In genomic region chr19:32069598-32069997, GRCm38 (mm10) we compare ENCODE assay signal across 22 mouse cellular contexts. TPM values are rescaled to one million over a fixed set of nuclear protein-coding genes. Genes with fewer than 3 reads are reported as not detected.
DNase-seq lines count a peak whose midpoint lies in the region; ATAC-seq and TF ChIP-seq lines count a peak whose summit lies in the region.
"Had no signal": no experiment of that assay in that cellular context is flagged by ENCODE, and none has a peak within 500 bp of the region (broad histone marks: within the 10 kb centered on the region; RNA-seq: fewer than 3 reads in every experiment).

No protein-coding gene starts in this region.

- 79% methylated on average over 2 of the region's 2 CpGs for WGBS in limb, embryonic 14.5 days
- 88% methylated on average over 2 of the region's 2 CpGs for WGBS in limb, embryonic 10.5 days
- WGBS in intestine, embryonic 16.5 days: 68% methylated on average over 2 of the region's 2 CpGs
- 82% methylated on average over 2 of the region's 2 CpGs for WGBS in hindbrain, embryonic 11.5 days

- ATAC-seq in limb, embryonic 14.5 days (ENCODE audit: low FRiP score, low read depth): no peak
- ATAC-seq in Patski: peak; percentile 63
- peak; percentile 41; the same call in 1 of the 2 replicates for ATAC-seq in intestine, embryonic 16.5 days
- ATAC-seq in hindbrain, embryonic 11.5 days (ENCODE audit: low FRiP score): no peak
- ATAC-seq: inflammation-experienced regulatory T-cells, adult 6 months; midbrain, embryonic 16.5 days had no signal

- POLR2A ChIA-PET in Patski (lab: Charles Lee): no interaction called here

- no peaks in the 10 kb centered on the region for H3K9me3 ChIP-seq in limb, embryonic 14.5 days (ENCODE audit: control insufficient read depth, low read length)
- no peaks in the 10 kb centered on the region for H3K9me3 ChIP-seq in limb, embryonic 10.5 days (replicated peaks)
- H3K9me3 ChIP-seq in intestine, embryonic 16.5 days (ENCODE audit: control insufficient read depth, low read length): no peaks in the 10 kb centered on the region
- no peaks in the 10 kb centered on the region for H3K9me3 ChIP-seq in hindbrain, embryonic 11.5 days (ENCODE audit: control insufficient read depth, low read length)
- H3K9me3 ChIP-seq: hindbrain, embryonic 12.5 days; limb, embryonic 12.5 days; liver, embryonic 15.5 days; megakaryocyte, embryonic 14.5 days had no signal

- no peak overlapping the region for H3K4me3 ChIP-seq in limb, embryonic 14.5 days (replicated peaks; ENCODE audit: low read length)
- H3K4me3 ChIP-seq in limb, embryonic 10.5 days: no peak overlapping the region
- H3K4me3 ChIP-seq in intestine, embryonic 16.5 days (ENCODE audit: low read length): no peak overlapping the region
- H3K4me3 ChIP-seq in hindbrain, embryonic 11.5 days (ENCODE audit: low read depth, low read length): no peak overlapping the region
- H3K4me3 ChIP-seq: hindbrain, embryonic 12.5 days; layer of hippocampus, adult 2 months; limb, embryonic 12.5 days; liver, embryonic 15.5 days; megakaryocyte, embryonic 14.5 days had no signal

- no peak for TF ChIP-seq POLR2A in limb, embryonic 14.5 days (IDR thresholded peaks at IDR 0.05; ENCODE audit: borderline replicate concordance, extremely low read depth, insufficient read depth, insufficient read length)

- H3K4me1 ChIP-seq in limb, embryonic 14.5 days (ENCODE audit: control insufficient read depth, insufficient read depth, low read length): no peaks in the 10 kb centered on the region
- peaks cover 7% of the 10 kb centered on the region for H3K4me1 ChIP-seq in limb, embryonic 10.5 days
- no peaks in the 10 kb centered on the region for H3K4me1 ChIP-seq in intestine, embryonic 16.5 days (ENCODE audit: control insufficient read depth, insufficient read depth, low read length)
- no peaks in the 10 kb centered on the region for H3K4me1 ChIP-seq in hindbrain, embryonic 11.5 days (replicated peaks; ENCODE audit: control insufficient read depth, insufficient read depth, low read length)
- H3K4me1 ChIP-seq: hindbrain, embryonic 12.5 days; liver, embryonic 15.5 days; megakaryocyte, embryonic 14.5 days had no signal

- no peak overlapping the region for H3K9ac ChIP-seq in limb, embryonic 14.5 days (ENCODE audit: low read depth, low read length, severe bottlenecking)
- H3K9ac ChIP-seq in intestine, embryonic 16.5 days (ENCODE audit: low read depth, low read length): no peak overlapping the region
- H3K9ac ChIP-seq in hindbrain, embryonic 11.5 days (ENCODE audit: low read depth, low read length): no peak overlapping the region
- H3K9ac ChIP-seq: hindbrain, embryonic 12.5 days; limb, embryonic 12.5 days; liver, embryonic 15.5 days had no signal

- no peaks in the 10 kb centered on the region for H3K27me3 ChIP-seq in limb, embryonic 14.5 days (ENCODE audit: control insufficient read depth, insufficient read depth, low read length)
- H3K27me3 ChIP-seq in limb, embryonic 10.5 days (ENCODE audit: low read depth, poor library complexity, severe bottlenecking): no peaks in the 10 kb centered on the region
- no peaks in the 10 kb centered on the region for H3K27me3 ChIP-seq in Patski
- no peaks in the 10 kb centered on the region for H3K27me3 ChIP-seq in intestine, embryonic 16.5 days (replicated peaks; ENCODE audit: control insufficient read depth, insufficient read depth, low read length)
- H3K27me3 ChIP-seq in hindbrain, embryonic 11.5 days (ENCODE audit: control insufficient read depth, insufficient read depth, low read length): no peaks in the 10 kb centered on the region
- H3K27me3 ChIP-seq: CH12.LX; hindbrain, embryonic 12.5 days; limb, embryonic 12.5 days; liver, embryonic 15.5 days had no signal

- no peak for TF ChIP-seq CTCF in Patski (IDR thresholded peaks at IDR 0.05)

- in situ Hi-C loops in Patski (cut with MboI; ENCODE audit: low pct_unique_long_range_greater_than_20kb): no loop called here

- peak; percentile 25 for DNase-seq in limb, embryonic 14.5 days (ENCODE audit: low spot score)
- no peak for DNase-seq in limb, embryonic 10.5 days (ENCODE audit: low spot score)
- DNase-seq in Patski (ENCODE audit: low read depth, low spot score): no peak
- DNase-seq in lung, postnatal 36 days: peak; percentile 41
- no peak for DNase-seq in kidney, adult 11 months
- no peak for DNase-seq in hindbrain, embryonic 11.5 days (ENCODE audit: low spot score)
- DNase-seq in ovary, adult 18-20 months (ENCODE audit: low spot score): no peak
- DNase-seq: adrenal gland, postnatal 10 days; cerebellum, adult 11-12 months; cerebellum, postnatal 36 days; spleen, adult 18-20 months; thymus, postnatal 25 days had no signal

- no peaks in the 10 kb centered on the region for H3K36me3 ChIP-seq in limb, embryonic 14.5 days (ENCODE audit: control insufficient read depth, insufficient read depth, low read length)
- no peaks in the 10 kb centered on the region for H3K36me3 ChIP-seq in limb, embryonic 10.5 days
- H3K36me3 ChIP-seq in intestine, embryonic 16.5 days (ENCODE audit: control insufficient read depth, insufficient read depth, low read length): no peaks in the 10 kb centered on the region
- H3K36me3 ChIP-seq in hindbrain, embryonic 11.5 days (ENCODE audit: control insufficient read depth, insufficient read depth, low read length): no peaks in the 10 kb centered on the region
- H3K36me3 ChIP-seq: hindbrain, embryonic 12.5 days; limb, embryonic 12.5 days; liver, embryonic 15.5 days had no signal

- CTCF ChIA-PET in Patski (lab: Charles Lee): no interaction called here

- no peak overlapping the region for H3K4me2 ChIP-seq in limb, embryonic 14.5 days (replicated peaks; ENCODE audit: low read depth, low read length, severe bottlenecking)
- no peak overlapping the region for H3K4me2 ChIP-seq in intestine, embryonic 16.5 days (ENCODE audit: low read depth, low read length)
- H3K4me2 ChIP-seq in hindbrain, embryonic 11.5 days (replicated peaks; ENCODE audit: low read depth, low read length): no peak overlapping the region
- H3K4me2 ChIP-seq: hindbrain, embryonic 12.5 days; limb, embryonic 12.5 days; liver, embryonic 15.5 days had no signal

- H3K27ac ChIP-seq in limb, embryonic 14.5 days (replicated peaks; ENCODE audit: low read depth, low read length): no peak overlapping the region
- H3K27ac ChIP-seq in limb, embryonic 10.5 days: no peak overlapping the region
- H3K27ac ChIP-seq in intestine, embryonic 16.5 days (ENCODE audit: low read length): no peak overlapping the region
- no peak overlapping the region for H3K27ac ChIP-seq in hindbrain, embryonic 11.5 days (ENCODE audit: low read depth, low read length)
- H3K27ac ChIP-seq: hindbrain, embryonic 12.5 days; kidney, postnatal 0 days; layer of hippocampus, adult 2 months; limb, embryonic 12.5 days; liver, embryonic 15.5 days had no signal

RNA-seq across cellular contexts. Expression of gene Asah2, which starts 38.4 kb away (rescaled TPM):
- 5.8 and 6.4 TPM in 2 replicates for polyA plus RNA-seq in limb, embryonic 14.5 days (2012; rRNA removed)
- polyA plus RNA-seq in limb, embryonic 14.5 days (2014; fragmentation: Nextera tagmentation; extraction: Ambion mirVana): 2.2 and 2.5 TPM in 2 replicates
- 0.56 and 0.73 TPM in 2 replicates for polyA plus RNA-seq in limb, embryonic 10.5 days (2016; fragmentation: Nextera tagmentation; extraction: Ambion mirVana)
- polyA plus RNA-seq in Patski (2021): 35.4 TPM
- 4.4 and 6.4 TPM in 2 replicates for polyA plus RNA-seq in intestine, embryonic 16.5 days (2015; fragmentation: Nextera tagmentation; extraction: Ambion mirVana)
- polyA plus RNA-seq in hindbrain, embryonic 11.5 days (2014; fragmentation: Nextera tagmentation; extraction: Ambion mirVana): 0.57 and 0.59 TPM in 2 replicates

Comparison
In these comparisons a context has a peak if more than half of its experiments do, and no peak if none do; other contexts are left out.
1. DNase-seq: peak in limb, embryonic 14.5 days (single experiment) and lung, postnatal 36 days (single experiment); none in limb, embryonic 10.5 days (single experiment), Patski (single experiment), kidney, adult 11 months (single experiment), hindbrain, embryonic 11.5 days (single experiment) and ovary, adult 18-20 months (single experiment).
2. ATAC-seq: peak in Patski (single experiment) and intestine, embryonic 16.5 days (single experiment); none in limb, embryonic 14.5 days (single experiment) and hindbrain, embryonic 11.5 days (single experiment).